Mouse (Mus musculus): ENCODE results near the gene Nufip2.

Gene Nufip2

GRCm38 (mm10) chr11:77771879-77772713, 86.1 kb downstream of the Nufip2 start:
- DNase-seq = peak; percentile 75

GRCm38 (mm10) chr11:77775701-77776400, 89.9 kb downstream of the Nufip2 start:
- DNase-seq = peak; percentile 38

GRCm38 (mm10) chr11:77777436-77777835, 91.5 kb downstream of the Nufip2 start:
- DNase-seq = no peak

GRCm38 (mm10) chr11:77777937-77778336, 92.0 kb downstream of the Nufip2 start:
- no peak for DNase-seq

GRCm38 (mm10) chr11:77779240-77779639, 93.3 kb downstream of the Nufip2 start:
- DNase-seq = no peak

GRCm38 (mm10) chr11:77781088-77781487, 95.1 kb downstream of the Nufip2 start:
- no peak for DNase-seq

GRCm38 (mm10) chr11:77782104-77782815, 96.3 kb downstream of the Nufip2 start:
- DNase-seq = no peak

GRCm38 (mm10) chr11:77783211-77783746, 97.3 kb downstream of the Nufip2 start:
- peak; percentile 70 for DNase-seq

GRCm38 (mm10) chr11:77783747-77784646, 98.0 kb downstream of the Nufip2 start:
- peak; percentile 69 for DNase-seq

- DNase-seq = no peak
Measured at GRCm38 (mm10) chr11:77784894-77785293, 98.9 kb downstream of the Nufip2 start.

GRCm38 (mm10) chr11:77785396-77785767, 99.4 kb downstream of the Nufip2 start:
- no peak for DNase-seq

GRCm38 (mm10) chr11:77785768-77786561, 100.0 kb downstream of the Nufip2 start:
- peak; percentile 74 for DNase-seq

- peak; percentile 13 for DNase-seq
Measured at GRCm38 (mm10) chr11:77787707-77788106, 101.8 kb downstream of the Nufip2 start, which contains the start of gene Gm10277. Gm10277 (minus strand) TSS chr11:77787747.

- no peak for DNase-seq
Measured at GRCm38 (mm10) chr11:77789512-77789911, 103.6 kb downstream of the Nufip2 start.

- DNase-seq = no peak
Measured at GRCm38 (mm10) chr11:77790286-77790685, 104.3 kb downstream of the Nufip2 start.

- DNase-seq = peak; percentile 47
Measured at GRCm38 (mm10) chr11:77791241-77791727, 105.3 kb downstream of the Nufip2 start.
